Mouse (Mus musculus) T-helper 17 cell (primary cell): Measurements from ENCODE around the gene Scgb1b19.
"Not testable (repeated sequence)": the region's sequence is repeated elsewhere in the genome, so short reads cannot be mapped to it uniquely, and the experiment has no call there.

ENCODE experiments used
- in situ Hi-C, 2 experiments: fragments of 300-600 bp; cut with MboI, MseI; formaldehyde crosslinking; loops; 1 replicate in 1 of 2; 2 replicates in 1 of 2; pipeline ENCODE4 v1.15.1; 2025; ENCODE audit warnings: high pct_unique_total_duplicates in 2 of 2

Scgb1b19 gene

DNA sequence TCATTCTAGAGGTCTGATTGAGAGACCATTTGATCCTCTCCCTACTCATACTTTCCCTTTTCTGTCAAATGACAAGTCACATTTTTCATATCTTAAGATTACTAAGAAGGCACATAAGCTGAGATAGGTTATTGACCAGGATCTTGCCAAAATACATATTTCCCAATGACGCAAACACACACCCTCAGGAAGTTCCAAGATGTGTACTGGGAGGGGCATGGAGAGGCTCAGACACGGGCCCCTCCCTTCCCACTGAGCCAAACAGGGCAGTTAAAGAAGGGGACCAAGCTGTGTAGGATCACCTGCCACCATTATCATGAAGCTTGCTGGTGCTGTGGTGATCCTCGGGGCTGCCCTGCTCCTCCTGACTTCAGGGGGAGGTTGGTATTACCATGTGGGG lies at the start of gene Scgb1b19:
Gene Scgb1b19, plus strand, starts transcription at position 301 of the 400 bp plus-strand sequence.
- in situ Hi-C loops, result not testable (repeated sequence)

DNA sequence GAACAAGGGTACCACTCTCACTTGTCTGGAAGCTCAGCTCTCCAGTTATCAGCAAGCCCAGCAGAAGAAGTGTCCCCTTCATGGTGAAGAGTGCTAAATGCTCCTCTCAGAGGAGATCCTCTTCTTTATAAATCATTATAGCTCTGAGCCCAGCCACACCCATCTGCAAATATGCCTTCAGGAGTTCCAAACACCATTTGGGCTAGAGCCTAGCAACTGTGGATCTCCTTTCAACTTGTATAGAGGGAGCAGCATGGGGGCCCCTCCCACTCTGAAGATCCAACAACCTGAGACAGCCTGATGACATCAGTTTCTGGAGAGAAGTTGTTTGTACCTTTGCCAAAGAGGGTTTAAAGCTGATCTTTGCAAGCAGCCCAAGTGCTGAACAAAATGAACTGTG lies 6.9 kb upstream of the Scgb1b19 start, which contains the start of gene Scgb2b19:
Gene Scgb2b19, minus strand, starts transcription at position 101 of the 400 bp plus-strand sequence.
- in situ Hi-C loops, result loop anchor here (5.0 kb wide), 1 partner anchor 953 kb away; the partner anchor contains the start of gene Scgb2b12 (in 2 of the 2)
